Mouse (Mus musculus): ENCODE data around the gene Dnajc5.

DNA sequence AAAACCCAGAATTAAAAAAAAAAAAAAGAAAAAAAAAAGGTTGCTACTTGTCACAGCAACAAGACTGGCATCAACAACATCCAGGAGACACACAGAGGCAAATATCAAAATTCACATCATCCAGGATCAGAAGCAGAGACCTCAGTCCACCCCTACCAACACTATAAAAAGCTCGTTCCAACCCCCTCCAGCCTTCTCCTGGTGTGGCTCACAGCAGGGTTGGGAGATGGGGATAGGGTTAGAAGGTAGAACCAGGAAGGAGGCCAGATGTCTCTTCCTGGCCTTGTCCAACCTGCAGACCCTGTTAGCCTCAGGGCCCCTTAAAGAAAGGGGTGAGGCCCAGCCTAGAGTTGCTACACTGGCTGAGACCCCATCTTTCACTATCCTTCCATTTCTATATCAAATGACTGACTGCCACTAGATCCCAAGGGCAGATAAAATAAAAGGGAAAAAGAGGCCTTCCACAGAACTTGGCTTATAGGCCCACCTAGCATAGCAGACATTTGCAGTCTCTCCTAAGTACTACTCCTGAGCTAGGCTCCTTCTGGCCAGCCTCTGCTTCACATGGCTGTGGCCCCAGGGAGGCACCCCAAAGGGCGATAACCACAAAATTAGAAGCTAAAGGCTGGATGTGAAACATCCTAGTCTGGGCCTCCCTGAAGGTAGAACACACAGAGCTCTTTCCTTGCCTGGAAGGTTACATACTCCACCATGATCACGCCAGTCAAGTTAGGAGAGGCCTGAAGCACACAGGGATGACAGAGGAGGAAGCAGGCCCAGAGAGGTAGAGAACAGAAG lies 63.4 kb downstream of the Dnajc5 start:
- TF ChIP-seq CTCF (IDR thresholded peaks at IDR 0.05; ENCODE audit: low read depth) (no peak), EP300 (IDR thresholded peaks at IDR 0.05; ENCODE audit: low read depth) (no peak)

All from heart, postnatal 0 days (tissue).